Mouse (Mus musculus) yolk sac, embryonic 10.5 days (tissue): ENCODE results near the gene Usp32.
A peak's percentile ranks its signal among the peaks of the same experiment; 100 is the strongest.
"Not testable (repeated sequence)": the region's sequence is repeated elsewhere in the genome, so short reads cannot be mapped to it uniquely, and the experiment has no call there.

Source experiments
- DNase-seq: peaks from one replicate; pipeline ENCODE4 v3.0.0-alpha.2; 2017; ENCODE audit warnings: low spot score

The Usp32 gene

GRCm38 (mm10) chr11:85139581-85140540, at the start of gene Usp32:
Usp32 (minus strand) TSS chr11:85140161.
- DNase-seq: peak; percentile 100

- DNase-seq: no peak
Observed at GRCm38 (mm10) chr11:85189110-85189509, 49.1 kb upstream of the Usp32 start.

- DNase-seq: no peak
Observed at GRCm38 (mm10) chr11:85184839-85185238, 44.9 kb upstream of the Usp32 start.

GRCm38 (mm10) chr11:85184082-85184481, 44.1 kb upstream of the Usp32 start:
- peak; percentile 25 for DNase-seq

GRCm38 (mm10) chr11:85183284-85183779, 43.4 kb upstream of the Usp32 start:
- no peak for DNase-seq

GRCm38 (mm10) chr11:85182617-85183283, 42.8 kb upstream of the Usp32 start:
- DNase-seq: peak; percentile 84

- DNase-seq: no peak
Observed at GRCm38 (mm10) chr11:85178413-85178812, 38.5 kb upstream of the Usp32 start.

GRCm38 (mm10) chr11:85177761-85178160, 37.8 kb upstream of the Usp32 start:
- no peak for DNase-seq

GRCm38 (mm10) chr11:85175941-85176340, 36.0 kb upstream of the Usp32 start:
- DNase-seq: no peak

- no peak for DNase-seq
Observed at GRCm38 (mm10) chr11:85170833-85171232, 30.9 kb upstream of the Usp32 start.

- peak; percentile 81 for DNase-seq
Observed at GRCm38 (mm10) chr11:85170058-85170740, 30.2 kb upstream of the Usp32 start, which contains the start of gene 1700125H20Rik. 1700125H20Rik (plus strand) TSS chr11:85170404.

GRCm38 (mm10) chr11:85167503-85167902, 27.5 kb upstream of the Usp32 start:
- no peak for DNase-seq

GRCm38 (mm10) chr11:85164371-85164770, 24.4 kb upstream of the Usp32 start:
- no peak for DNase-seq

- DNase-seq: not testable (repeated sequence)
Observed at GRCm38 (mm10) chr11:85163014-85163413, 23.1 kb upstream of the Usp32 start.

- DNase-seq: no peak
Observed at GRCm38 (mm10) chr11:85157301-85157700, 17.3 kb upstream of the Usp32 start.

GRCm38 (mm10) chr11:85152256-85152930, 12.4 kb upstream of the Usp32 start:
- DNase-seq: no peak

- peak; percentile 12 for DNase-seq
Observed at GRCm38 (mm10) chr11:85138776-85139474, 1.0 kb downstream of the Usp32 start.

GRCm38 (mm10) chr11:85131542-85131941, 8.4 kb downstream of the Usp32 start:
- DNase-seq: peak; percentile 10

- no peak for DNase-seq
Observed at GRCm38 (mm10) chr11:85128883-85129282, 11.1 kb downstream of the Usp32 start.

- no peak for DNase-seq
Observed at GRCm38 (mm10) chr11:85126257-85127102, 13.5 kb downstream of the Usp32 start.
